Mouse (Mus musculus) neural tube, embryonic 15.5 days (tissue): ENCODE results near the gene Cass4. TPM values are rescaled to one million over a fixed set of nuclear protein-coding genes. Genes with fewer than 3 reads are reported as not detected.

Source experiments
- ATAC-seq: fragments of 200-750 bp; cut with Nextera tagmentation; 2 replicates; pipeline ENCODE4 v1.8.0; 2017; ENCODE audit warnings: mild to moderate bottlenecking, moderate TSS enrichment, moderate library complexity; ENCODE audit not compliant: low FRiP score
- H3K27ac ChIP-seq: fragments of 300-500 bp; sonication (generic); replicated peaks from 2 replicates; pipeline ENCODE4 v1.5.1; 2015; ENCODE audit warnings: mild to moderate bottlenecking, inconsistent platforms
- H3K27me3 ChIP-seq: fragments of 300-500 bp; sonication (generic); replicated peaks from 2 replicates; pipeline ENCODE4 v1.6.1; 2015; ENCODE audit warnings: inconsistent platforms
- H3K36me3 ChIP-seq: fragments of 300-500 bp; sonication (generic); 2 replicates; pipeline ENCODE4 v1.6.1; 2015; ENCODE audit warnings: inconsistent platforms
- H3K4me1 ChIP-seq: fragments of 300-500 bp; sonication (generic); 2 replicates; pipeline ENCODE4 v1.6.1; 2015; ENCODE audit warnings: inconsistent platforms
- H3K4me2 ChIP-seq: fragments of 300-500 bp; sonication (generic); 2 replicates; pipeline ENCODE4 v1.6.1; 2015; ENCODE audit warnings: inconsistent platforms, mild to moderate bottlenecking, moderate library complexity
- H3K4me3 ChIP-seq: fragments of 300-500 bp; sonication (generic); replicated peaks from 2 replicates; pipeline ENCODE4 v1.5.1; 2015; ENCODE audit warnings: mild to moderate bottlenecking, inconsistent platforms
- H3K9ac ChIP-seq: fragments of 300-500 bp; sonication (generic); replicated peaks from 2 replicates; pipeline ENCODE4 v1.6.1; 2015; ENCODE audit warnings: mild to moderate bottlenecking, inconsistent platforms
- H3K9me3 ChIP-seq: fragments of 300-500 bp; sonication (generic); replicated peaks from 2 replicates; pipeline ENCODE4 v1.6.1; 2016; ENCODE audit warnings: inconsistent platforms
- WGBS: fragments of 180-500 bp; shearing (Covaris S2); methylation state at CpG from one replicate; pipeline ENCODE4 v1.1.7; 2015; ENCODE audit warnings: mixed read lengths; 5-methylcytosine and 5-hydroxymethylcytosine counted together
- polyA plus RNA-seq: library from polyadenylated mRNA; unstranded; fragments of >200 nt; fragmentation: Nextera tagmentation; extraction: Ambion mirVana; gene quantifications from 2 replicates; pipeline ENCODE4 v1.2.1, GENCODE M21; 2015

The Cass4 gene
- polyA plus RNA-seq, 1 experiment from 2014 or later = 0.17 TPM

DNA sequence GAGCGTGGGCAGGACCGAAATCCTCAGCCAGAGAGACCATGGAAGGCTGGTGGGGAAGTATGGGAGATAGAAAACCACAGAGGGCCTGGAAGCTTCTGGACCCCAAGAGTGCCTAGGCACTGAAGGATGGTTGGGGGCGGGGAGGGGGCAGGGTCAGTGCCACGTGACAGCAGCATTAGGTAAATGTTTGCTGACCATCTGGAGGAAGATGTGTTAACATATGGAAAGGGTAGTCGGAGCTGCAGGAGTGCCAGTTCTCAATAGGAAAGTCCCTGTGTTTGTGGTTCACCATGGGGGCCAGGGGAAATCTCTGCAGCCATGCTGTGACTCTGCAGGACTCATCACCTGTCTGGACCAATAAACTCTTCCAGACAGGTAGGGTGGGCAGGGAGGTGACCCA is 20.3 kb downstream of the Cass4 start:
- Histone ChIP-seq H3K4me1 (peaks cover 10% of the 10 kb centered on the region), H3K4me3 (no peak overlapping the region), H3K9me3 (no peaks in the 10 kb centered on the region), H3K27ac (no peak overlapping the region), H3K4me2 (no peak overlapping the region), H3K9ac (no peak overlapping the region), H3K36me3 (no peaks in the 10 kb centered on the region), H3K27me3 (no peaks in the 10 kb centered on the region)
- no peak for ATAC-seq
- 65% methylated on average over 5 of the region's 5 CpGs for WGBS

DNA sequence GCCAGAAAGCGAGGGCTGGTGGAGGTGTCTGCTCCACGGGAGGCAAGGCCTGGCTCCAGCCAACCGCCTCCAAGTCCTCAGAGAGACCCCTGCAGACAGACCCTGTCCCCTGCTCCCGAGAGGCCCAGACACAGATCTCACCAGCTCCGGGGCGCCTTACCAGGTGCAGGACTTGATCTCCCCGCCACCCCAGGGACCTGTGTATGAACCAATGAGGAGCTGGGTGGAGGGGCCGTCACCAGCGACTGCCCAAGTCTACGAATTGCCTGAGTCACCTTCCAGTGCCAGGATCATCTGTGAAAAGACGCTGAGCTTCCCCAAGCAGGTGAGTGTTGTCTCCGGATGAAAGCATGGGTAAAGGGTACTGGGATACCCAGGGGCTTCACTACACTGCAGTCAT is 22.6 kb downstream of the Cass4 start:
- Histone ChIP-seq H3K36me3 (no peaks in the 10 kb centered on the region), H3K27ac (no peak overlapping the region), H3K27me3 (no peaks in the 10 kb centered on the region), H3K9me3 (no peaks in the 10 kb centered on the region), H3K4me1 (peaks cover 10% of the 10 kb centered on the region), H3K4me3 (no peak overlapping the region), H3K9ac (no peak overlapping the region), H3K4me2 (no peak overlapping the region)
- ATAC-seq = no peak
- 71% methylated on average over 12 of the region's 12 CpGs for WGBS

- H3K9ac ChIP-seq = no peak overlapping the region
- 92% methylated on average over 5 of the region's 5 CpGs for WGBS
- no peak overlapping the region for H3K4me2 ChIP-seq
- no peak for ATAC-seq
- peaks cover 10% of the 10 kb centered on the region for H3K4me1 ChIP-seq
- no peaks in the 10 kb centered on the region for H3K27me3 ChIP-seq
- H3K27ac ChIP-seq = no peak overlapping the region
- no peaks in the 10 kb centered on the region for H3K36me3 ChIP-seq
- H3K9me3 ChIP-seq = no peaks in the 10 kb centered on the region
- H3K4me3 ChIP-seq = no peak overlapping the region
Observed at GRCm38 (mm10) chr2:172416876-172417275, 23.3 kb downstream of the Cass4 start.

GRCm38 (mm10) chr2:172418208-172418607 is 24.6 kb downstream of the Cass4 start:
- ATAC-seq = no peak
- Histone ChIP-seq H3K27me3 (no peaks in the 10 kb centered on the region), H3K4me2 (no peak overlapping the region), H3K36me3 (no peaks in the 10 kb centered on the region), H3K4me1 (0 out of 2 replicates have a peak, but pooled peaks cover 3% of the 10 kb centered on the region), H3K4me3 (no peak overlapping the region), H3K9ac (no peak overlapping the region), H3K27ac (no peak overlapping the region), H3K9me3 (no peaks in the 10 kb centered on the region)
- WGBS = 88% methylated on average over 5 of the region's 5 CpGs

GRCm38 (mm10) chr2:172430609-172431008 is 37.0 kb downstream of the Cass4 start:
- 0 out of 2 replicates have a peak, but pooled peaks cover 4% of the 10 kb centered on the region for H3K27me3 ChIP-seq
- H3K4me1 ChIP-seq = no peaks in the 10 kb centered on the region
- 83% methylated on average over 1 of the region's 1 CpGs for WGBS
- no peak overlapping the region for H3K4me2 ChIP-seq
- no peak overlapping the region for H3K4me3 ChIP-seq
- no peaks in the 10 kb centered on the region for H3K36me3 ChIP-seq
- no peaks in the 10 kb centered on the region for H3K9me3 ChIP-seq
- no peak for ATAC-seq
- no peak overlapping the region for H3K9ac ChIP-seq
- H3K27ac ChIP-seq = no peak overlapping the region

DNA sequence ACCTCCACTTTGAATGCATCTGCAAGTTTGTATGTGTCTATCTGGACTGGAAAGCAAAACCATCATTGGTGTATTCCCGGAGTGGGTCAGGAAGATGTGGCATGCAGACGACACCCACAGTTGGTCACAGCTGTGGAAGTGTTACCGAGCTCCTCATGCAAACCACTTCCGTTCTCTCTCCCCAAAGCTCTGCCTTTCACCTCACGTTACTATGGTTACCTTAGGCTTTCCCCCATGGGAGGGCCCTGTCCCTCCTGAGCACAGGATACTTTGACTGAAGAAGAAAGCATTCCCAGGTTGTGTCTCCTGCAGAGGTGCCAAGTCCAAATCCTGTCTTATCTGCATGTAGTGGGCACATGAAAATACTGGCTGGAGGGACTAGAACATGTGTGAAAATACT is 40.2 kb downstream of the Cass4 start:
- H3K4me3 ChIP-seq = no peak overlapping the region
- no peak overlapping the region for H3K27ac ChIP-seq
- 58% methylated on average over 5 of the region's 5 CpGs for WGBS
- no peaks in the 10 kb centered on the region for H3K9me3 ChIP-seq
- ATAC-seq = no peak
- H3K27me3 ChIP-seq = 0 out of 2 replicates have a peak, but pooled peaks cover 4% of the 10 kb centered on the region
- no peak overlapping the region for H3K9ac ChIP-seq
- no peaks in the 10 kb centered on the region for H3K36me3 ChIP-seq
- H3K4me2 ChIP-seq = no peak overlapping the region
- no peaks in the 10 kb centered on the region for H3K4me1 ChIP-seq

DNA sequence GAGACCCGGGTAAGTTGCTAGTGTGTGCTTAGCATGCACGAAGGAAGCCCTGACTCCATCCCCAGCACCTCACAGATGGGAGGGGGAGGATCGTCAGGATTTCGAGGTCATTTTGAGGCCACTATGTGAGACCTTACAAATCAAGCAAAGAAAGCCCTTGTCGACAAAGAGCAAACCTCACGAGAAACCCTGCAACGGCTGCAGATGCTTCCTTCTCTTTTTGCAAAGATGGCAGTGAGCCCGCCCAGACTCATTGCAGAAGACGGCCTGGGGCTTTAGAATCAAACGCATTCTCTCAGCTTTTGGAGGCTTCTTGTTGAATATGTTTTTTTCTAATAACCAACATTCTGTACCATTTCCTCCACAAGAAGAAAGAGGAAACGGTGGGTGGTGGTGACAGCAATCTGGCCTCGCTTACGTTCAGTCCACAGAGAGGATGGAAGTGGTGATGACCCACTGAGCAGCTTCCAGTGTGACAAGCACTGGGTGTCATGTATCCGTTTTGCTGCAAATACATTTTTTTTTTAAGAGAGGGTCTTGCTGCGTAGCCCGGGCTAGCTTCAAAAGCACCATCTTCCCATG is 43.9 kb downstream of the Cass4 start:
- Histone ChIP-seq H3K9me3 (no peaks in the 10 kb centered on the region), H3K9ac (no peak overlapping the region), H3K4me1 (peaks cover 22% of the 10 kb centered on the region), H3K4me3 (no peak overlapping the region), H3K27me3 (0 out of 2 replicates have a peak, but pooled peaks cover 4% of the 10 kb centered on the region), H3K27ac (no peak overlapping the region), H3K36me3 (no peaks in the 10 kb centered on the region), H3K4me2 (no peak overlapping the region)
- WGBS = 68% methylated on average over 16 of the region's 16 CpGs
- ATAC-seq = no peak

DNA sequence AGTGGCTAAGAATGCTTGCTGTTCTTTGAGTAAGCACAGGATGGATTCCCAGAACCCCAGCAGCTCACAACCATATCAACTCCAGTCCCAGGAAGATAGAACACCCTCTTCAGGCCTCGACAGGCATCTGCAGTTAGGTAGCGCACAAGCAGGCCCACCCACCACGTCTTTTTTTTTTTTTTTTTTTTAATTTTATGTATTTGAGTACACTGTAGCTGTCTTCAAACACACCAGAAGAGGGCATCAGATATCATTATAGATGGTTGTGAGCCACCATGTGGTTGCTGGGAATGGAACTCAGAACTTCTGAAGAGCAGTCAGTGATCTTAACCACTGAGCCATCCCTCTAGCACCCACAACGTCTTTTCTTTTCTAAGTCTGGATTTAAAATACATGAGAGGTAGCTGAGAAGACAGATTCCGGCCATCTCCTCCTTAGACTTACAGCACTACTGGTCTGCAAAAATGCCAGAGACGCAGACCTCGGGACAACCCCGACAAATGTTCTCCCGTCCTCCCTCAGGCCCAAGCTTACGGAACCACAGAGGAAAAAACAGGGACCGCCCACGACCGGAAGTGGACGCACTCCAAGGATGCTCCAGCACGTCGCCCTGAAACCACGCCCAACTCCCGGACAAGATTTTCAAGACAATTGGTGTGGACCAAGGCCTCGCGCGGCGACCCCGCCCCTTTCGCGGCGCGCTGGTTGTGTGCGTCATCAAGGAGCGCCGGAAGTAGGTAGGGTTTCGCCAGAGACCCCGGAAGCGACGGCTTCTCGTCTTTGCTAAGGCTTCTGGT is 46.4 kb downstream of the Cass4 start, which contains the start of gene Rtf2:
Rtf2 (plus strand) TSS at position 714 of the 797 bp plus-strand sequence.
- peak within 1 kb of the TSS; percentile 84 for H3K27ac ChIP-seq
- no peaks in the 10 kb centered on the region for H3K27me3 ChIP-seq
- peak; percentile 97 for ATAC-seq
- H3K36me3 ChIP-seq = peaks cover 2% of the 10 kb centered on the region; the same call in 1 of the 2 replicates
- WGBS = 2% methylated on average over 35 of the region's 35 CpGs
- peaks cover 25% of the 10 kb centered on the region for H3K4me1 ChIP-seq
- H3K9me3 ChIP-seq = no peaks in the 10 kb centered on the region
- H3K9ac ChIP-seq = peak within 1 kb of the TSS; percentile 67
- H3K4me3 ChIP-seq = peak within 1 kb of the TSS; percentile 71
- peak within 1 kb of the TSS; percentile 93 for H3K4me2 ChIP-seq

DNA sequence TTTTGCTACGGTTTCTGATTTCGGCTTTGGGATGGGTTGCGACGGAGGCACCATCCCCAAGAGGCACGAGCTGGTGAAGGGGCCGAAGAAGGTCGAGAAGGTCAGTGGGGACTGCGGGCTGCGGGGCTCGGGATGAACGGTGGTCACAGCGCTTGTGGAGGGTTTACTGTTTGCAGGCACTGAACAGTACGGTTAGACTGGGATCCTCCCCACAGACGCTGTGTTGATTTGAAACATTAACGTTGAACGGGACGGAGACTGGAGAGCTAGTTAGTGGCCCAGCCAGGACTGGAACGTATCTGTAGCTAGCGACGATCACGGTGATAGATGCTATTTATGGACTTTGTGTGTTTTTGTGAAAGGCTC is 47.0 kb downstream of the Cass4 start:
- peak; percentile 81 for ATAC-seq
- Histone ChIP-seq H3K9ac (peak overlapping the region; percentile 64), H3K4me2 (peak overlapping the region; percentile 93), H3K4me1 (peaks cover 25% of the 10 kb centered on the region), H3K27me3 (no peaks in the 10 kb centered on the region), H3K9me3 (no peaks in the 10 kb centered on the region), H3K36me3 (peaks cover 7% of the 10 kb centered on the region), H3K27ac (peak overlapping the region; percentile 51), H3K4me3 (peak overlapping the region; percentile 71)
- under 1% methylated on average over 21 of the region's 21 CpGs for WGBS

DNA sequence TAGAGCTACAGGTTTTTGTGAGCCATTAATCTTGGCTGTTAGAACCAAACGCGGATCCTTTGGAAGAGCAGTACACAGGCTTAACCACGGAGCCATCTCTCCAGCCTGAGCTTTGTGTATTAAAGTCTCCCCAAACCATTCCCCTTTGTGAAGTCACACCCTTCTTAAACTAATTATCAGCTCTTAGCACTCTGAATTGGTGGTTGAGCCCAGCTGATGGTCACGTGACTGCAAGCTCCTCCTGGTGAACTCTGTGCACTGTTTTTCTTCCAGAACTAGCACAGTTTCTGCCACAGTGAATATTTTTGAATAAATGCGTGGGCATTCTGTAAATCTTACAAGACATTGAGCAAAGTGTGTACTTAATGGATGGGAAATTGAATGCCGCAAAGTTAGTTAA is 47.6 kb downstream of the Cass4 start:
- Histone ChIP-seq H3K9ac (peak overlapping the region; percentile 64), H3K27ac (no peak overlapping the region), H3K4me2 (peak overlapping the region; percentile 93), H3K9me3 (no peaks in the 10 kb centered on the region), H3K27me3 (no peaks in the 10 kb centered on the region), H3K4me1 (peaks cover 25% of the 10 kb centered on the region), H3K36me3 (peaks cover 12% of the 10 kb centered on the region), H3K4me3 (peak overlapping the region; percentile 71)
- ATAC-seq = no peak
- 31% methylated on average over 6 of the region's 6 CpGs for WGBS

DNA sequence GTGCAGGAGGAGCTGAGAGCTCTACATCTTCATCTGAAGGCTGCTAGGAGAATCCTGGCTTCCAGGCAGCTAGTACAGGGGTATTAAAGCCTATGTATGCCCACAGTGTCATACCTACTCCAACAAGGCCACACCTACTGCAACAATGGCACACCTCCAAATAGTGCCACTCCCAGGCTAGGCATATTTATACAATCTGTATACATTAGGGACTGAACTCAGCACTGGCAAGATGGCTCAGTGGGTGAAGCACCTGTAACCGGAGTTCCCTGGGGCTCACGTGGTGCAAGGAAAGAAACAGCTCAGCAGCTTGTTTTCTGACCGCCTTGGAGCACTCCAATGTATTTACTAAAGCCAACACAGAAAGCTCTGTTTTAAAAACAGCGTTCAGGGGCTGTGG is 52.0 kb downstream of the Cass4 start:
- Histone ChIP-seq H3K27ac (no peak overlapping the region), H3K4me3 (no peak overlapping the region), H3K4me1 (peaks cover 19% of the 10 kb centered on the region), H3K36me3 (peaks cover 57% of the 10 kb centered on the region), H3K9me3 (no peaks in the 10 kb centered on the region), H3K9ac (no peak overlapping the region), H3K27me3 (no peaks in the 10 kb centered on the region), H3K4me2 (no peak overlapping the region)
- ATAC-seq = no peak
- WGBS = 96% methylated on average over 4 of the region's 4 CpGs

DNA sequence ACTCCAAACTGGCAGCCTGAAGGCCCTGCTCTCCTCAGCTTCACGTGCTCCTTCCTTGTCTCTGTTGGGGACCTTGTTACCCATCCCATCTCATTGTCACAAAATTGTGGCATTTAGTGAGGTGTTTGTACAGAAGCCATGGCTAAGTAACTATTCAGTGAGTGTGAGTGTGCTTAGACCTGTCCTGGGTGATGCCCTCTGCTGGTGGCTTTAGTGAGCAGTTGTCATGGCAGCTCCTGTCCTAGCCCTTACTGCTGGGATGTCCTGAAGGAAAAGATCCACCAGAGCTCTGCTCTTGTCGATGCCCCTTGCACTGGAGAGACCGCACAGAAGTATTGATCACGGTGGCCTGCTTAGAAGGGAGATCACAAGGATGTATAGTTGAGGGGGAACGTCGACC is 53.7 kb downstream of the Cass4 start:
- peaks cover 72% of the 10 kb centered on the region for H3K36me3 ChIP-seq
- no peaks in the 10 kb centered on the region for H3K9me3 ChIP-seq
- ATAC-seq = no peak
- peaks cover 3% of the 10 kb centered on the region for H3K4me1 ChIP-seq
- 91% methylated on average over 6 of the region's 6 CpGs for WGBS
- H3K27ac ChIP-seq = no peak overlapping the region
- no peaks in the 10 kb centered on the region for H3K27me3 ChIP-seq
- no peak overlapping the region for H3K9ac ChIP-seq
- no peak overlapping the region for H3K4me3 ChIP-seq
- no peak overlapping the region for H3K4me2 ChIP-seq
